Mouse (Mus musculus): ENCODE data around the gene Secisbp2.

DNA sequence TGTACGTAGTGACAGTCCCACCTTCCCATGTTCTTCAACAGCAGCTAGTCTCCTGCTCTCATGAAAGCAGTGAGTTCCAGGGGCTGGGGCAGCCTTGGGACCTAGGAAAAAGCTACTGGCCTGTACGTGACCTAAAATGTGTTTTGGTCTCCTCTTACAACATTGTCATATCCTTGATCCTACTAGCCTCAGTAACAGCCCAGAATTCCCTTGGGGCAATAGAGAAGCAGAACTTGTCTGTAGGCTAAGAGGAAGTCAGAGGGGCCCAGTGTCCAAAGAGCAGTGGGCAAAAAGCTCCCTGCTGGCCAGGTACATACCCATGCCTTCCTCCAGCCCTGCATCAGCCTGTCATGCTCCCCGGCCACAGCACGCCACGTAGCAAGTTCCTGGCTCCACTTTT lies 35.5 kb downstream of the Secisbp2 start:
- TF ChIP-seq CTCF (IDR thresholded peaks at IDR 0.05) = no peak
- TF ChIP-seq EP300 (IDR thresholded peaks at IDR 0.05) = no peak
